Mouse (Mus musculus): ENCODE data around the gene Fmnl1. TPM values are rescaled to one million over a fixed set of nuclear protein-coding genes. Genes with fewer than 3 reads are reported as not detected.
"Not testable (repeated sequence)": the region's sequence is repeated elsewhere in the genome, so short reads cannot be mapped to it uniquely, and the experiment has no call there.

The Fmnl1 gene
- total RNA-seq, 2 experiments from 2014 or later, result 12.4 to 20.9 TPM

DNA sequence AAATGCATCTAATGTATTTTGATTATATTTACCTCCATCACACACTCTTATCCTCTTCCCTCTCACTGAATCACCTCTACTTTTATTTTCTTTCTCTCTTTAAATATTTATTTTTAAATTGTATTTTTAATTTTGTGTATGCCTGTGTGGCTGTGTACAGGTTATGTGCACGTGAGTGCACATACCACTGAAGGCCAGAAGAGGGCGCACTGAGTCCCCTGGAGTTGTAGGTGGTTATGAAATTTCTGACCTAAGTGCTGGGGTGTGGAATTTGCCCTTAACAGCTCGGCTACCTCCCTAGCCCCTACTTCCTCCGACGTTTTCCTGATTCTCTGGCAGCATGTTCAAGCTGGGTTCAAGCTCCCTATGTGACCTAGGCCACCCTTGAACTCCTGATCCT, 42.8 kb downstream of the Fmnl1 start:
- DNase-seq, result no peak
- intact Hi-C loops (cut with DNase I), result no loop called here

DNA sequence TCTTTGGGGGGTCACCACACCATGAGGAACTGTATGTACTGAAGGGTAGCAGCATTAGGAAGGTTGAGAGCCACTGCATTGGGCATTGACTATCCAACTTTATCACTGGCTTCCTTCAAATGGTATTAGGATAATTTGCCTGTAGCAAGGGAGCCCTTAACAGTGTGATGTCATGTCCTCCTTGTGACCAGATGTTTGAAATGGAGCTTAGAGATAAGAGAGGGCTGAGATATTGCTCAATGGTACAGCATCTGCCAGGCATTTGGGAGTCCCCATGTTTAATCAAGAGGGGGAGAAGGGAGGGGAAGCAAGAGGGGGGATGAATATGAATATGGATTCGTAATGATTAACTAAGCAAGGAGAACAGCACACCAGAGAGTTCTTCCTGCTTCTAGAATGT, 44.4 kb downstream of the Fmnl1 start:
- no peak for DNase-seq
- intact Hi-C loops (cut with DNase I), result no loop called here

DNA sequence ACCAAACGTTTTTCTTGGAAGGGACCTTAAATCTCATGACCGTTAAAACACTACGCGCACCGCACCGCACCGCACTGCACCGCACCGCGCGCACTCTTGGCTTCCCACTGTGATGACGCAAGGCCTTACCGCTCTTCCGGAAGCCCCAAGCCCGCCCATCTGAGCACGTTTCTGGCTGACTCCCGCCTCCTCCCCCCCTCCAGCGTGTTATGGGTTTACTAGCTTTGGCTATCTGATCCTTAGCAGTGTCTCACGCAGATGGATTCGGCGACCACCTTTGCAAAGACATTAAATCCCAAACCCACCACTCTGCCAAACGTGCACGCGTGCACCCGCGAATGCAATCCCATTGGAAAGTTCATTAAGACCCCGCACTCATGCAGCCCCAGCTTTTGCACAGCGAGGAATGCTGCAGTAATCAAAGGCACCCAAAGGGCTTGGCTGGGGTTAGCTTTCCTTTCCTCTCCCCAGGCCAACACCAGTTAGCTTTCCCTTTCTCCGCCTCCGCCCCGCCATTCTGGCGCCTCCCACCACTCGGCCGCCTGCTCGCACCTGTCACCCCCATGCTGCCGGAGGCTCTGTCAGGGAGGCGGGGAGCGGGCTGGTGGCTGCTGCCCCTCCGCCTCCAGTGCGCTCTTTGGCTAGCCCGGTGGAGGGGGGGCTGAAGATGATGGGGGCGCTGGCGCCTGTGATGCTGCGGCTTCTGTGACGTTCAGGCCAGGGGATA, 47.0 kb downstream of the Fmnl1 start, which contains the start of gene Spata32:
Gene Spata32 (minus strand): TSS at position 643 of the 727 bp plus-strand sequence.
- intact Hi-C loops (cut with DNase I), result no loop called here
- peak; percentile 49 to 51 for DNase-seq

- intact Hi-C loops (cut with DNase I), result no loop called here
Observed at GRCm38 (mm10) chr11:103218517-103218901, 47.6 kb downstream of the Fmnl1 start.

DNA sequence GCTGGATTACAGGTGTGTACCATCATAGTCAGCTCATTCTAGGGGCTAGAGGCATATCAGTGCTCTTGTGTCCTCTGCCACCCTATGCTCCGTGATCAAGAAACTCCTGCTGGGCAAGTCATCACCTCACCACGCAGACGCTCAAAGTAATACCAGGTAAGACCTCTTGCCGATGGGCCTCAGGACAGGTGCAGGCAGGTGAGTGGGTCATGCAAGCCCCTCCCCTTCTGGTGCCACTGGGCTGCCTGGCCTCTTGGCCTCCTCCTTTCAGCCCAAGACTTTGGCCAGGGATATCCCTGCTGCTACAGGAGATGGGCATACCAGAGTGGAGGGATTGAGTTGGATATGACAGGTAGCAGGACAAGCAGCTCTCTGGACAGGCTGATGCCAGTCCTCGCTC, 48.4 kb downstream of the Fmnl1 start:
- intact Hi-C loops (cut with DNase I), result no loop called here
- DNase-seq, result no peak

More at GRCm38 (mm10) chr11:103218517-103218901, 47.6 kb downstream of the Fmnl1 start:
- DNase-seq, result no peak

GRCm38 (mm10) chr11:103219995-103220394, 49.1 kb downstream of the Fmnl1 start:
- no peak for DNase-seq
- intact Hi-C loops (cut with DNase I), result no loop called here

DNA sequence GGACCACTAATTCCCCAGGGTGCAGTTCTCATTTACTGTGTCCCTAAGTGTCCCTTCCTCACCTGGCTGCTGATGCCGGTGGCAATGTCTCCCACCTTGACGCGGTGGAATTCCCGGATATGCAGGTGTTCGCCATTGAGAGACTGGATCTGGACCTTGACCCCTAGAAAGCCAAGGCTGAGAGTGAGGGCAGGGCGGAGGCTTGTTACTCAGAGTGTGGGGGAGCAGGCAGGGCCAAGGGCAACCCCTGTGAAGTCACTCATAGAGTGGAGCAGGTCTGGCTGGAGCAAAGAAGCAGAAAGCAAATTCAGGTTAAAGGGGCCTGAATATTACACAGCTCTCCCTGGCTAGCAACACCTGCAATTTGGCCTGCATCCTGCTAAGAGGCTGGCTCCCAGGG, 50.5 kb downstream of the Fmnl1 start:
- intact Hi-C loops (cut with DNase I), result no loop called here
- no peak for DNase-seq

- intact Hi-C loops (cut with DNase I); DNase-seq: not testable (repeated sequence)
Observed at GRCm38 (mm10) chr11:103222718-103223117, 51.8 kb downstream of the Fmnl1 start.

DNA sequence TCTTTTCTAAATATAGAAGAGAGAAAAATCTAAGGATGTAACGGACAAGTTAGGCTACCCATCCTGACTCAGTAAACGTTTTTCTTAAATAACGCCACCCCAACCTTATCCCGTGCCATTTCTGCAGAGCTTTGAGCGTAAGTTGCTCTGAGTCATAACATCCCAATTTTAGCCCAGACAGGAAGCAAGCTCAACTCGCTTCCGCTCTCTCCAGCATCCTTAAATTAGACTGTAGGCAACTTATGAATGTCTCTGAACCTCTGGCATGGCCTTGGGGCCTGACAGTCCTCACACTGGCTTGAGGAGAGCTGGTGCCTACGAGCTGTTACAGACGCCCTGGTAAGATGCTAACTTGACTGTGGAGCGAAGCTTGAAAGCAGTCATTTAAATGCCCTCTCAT, 52.5 kb downstream of the Fmnl1 start:
- intact Hi-C loops (cut with DNase I), result no loop called here
- peak in 1 of 2 experiments; percentile 49 for DNase-seq

DNA sequence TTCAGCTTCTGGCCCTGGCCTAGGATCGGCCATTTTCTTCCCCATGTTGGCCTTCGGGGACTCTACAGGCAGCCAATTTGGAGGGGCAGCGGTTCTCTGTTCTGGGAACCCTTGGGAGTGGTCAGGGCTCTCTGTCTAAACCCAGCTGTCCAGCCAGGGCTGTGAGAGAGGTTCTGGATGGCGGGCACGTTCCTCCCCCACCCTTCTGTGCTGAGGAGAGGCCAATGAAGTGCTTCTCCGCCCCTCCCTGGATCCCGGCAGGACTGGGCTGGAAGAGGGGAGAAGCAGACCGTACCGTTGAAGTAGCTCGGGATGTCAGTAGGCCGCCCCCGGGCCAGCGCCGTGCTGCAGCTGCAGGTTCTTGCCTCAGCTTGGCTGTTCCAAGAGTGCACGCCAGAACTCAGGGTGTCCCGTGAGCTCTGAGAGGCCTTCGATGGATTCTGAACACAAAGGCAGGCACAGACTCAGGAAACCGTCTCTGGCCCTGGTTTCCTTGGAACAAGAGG, 53.1 kb downstream of the Fmnl1 start:
- intact Hi-C loops (cut with DNase I), result no loop called here
- DNase-seq, result peak; percentile 47 to 52

DNA sequence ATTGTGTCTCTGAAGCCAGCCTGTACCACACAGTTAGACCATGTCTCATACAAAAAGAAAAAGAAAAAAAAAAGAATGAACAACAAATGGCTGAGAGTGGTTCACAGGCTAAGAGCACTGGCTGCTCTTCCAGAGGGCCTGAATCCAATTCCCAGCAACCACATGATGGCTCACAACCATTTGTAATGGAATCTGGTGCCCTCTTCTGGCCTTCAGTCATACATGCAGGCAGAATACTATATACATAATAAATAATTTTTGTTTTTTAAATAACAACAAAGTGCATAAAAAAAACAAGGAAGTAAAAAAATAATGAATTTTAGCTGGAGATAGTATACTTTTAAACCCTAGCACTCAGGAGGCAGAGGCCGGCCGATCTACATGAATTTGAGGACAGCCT, 58.7 kb downstream of the Fmnl1 start:
- intact Hi-C loops (cut with DNase I), result loop anchor here (5.0 kb wide), 1 partner anchor 42 kb away; no protein-coding TSS in a partner anchor
- no peak for DNase-seq

DNA sequence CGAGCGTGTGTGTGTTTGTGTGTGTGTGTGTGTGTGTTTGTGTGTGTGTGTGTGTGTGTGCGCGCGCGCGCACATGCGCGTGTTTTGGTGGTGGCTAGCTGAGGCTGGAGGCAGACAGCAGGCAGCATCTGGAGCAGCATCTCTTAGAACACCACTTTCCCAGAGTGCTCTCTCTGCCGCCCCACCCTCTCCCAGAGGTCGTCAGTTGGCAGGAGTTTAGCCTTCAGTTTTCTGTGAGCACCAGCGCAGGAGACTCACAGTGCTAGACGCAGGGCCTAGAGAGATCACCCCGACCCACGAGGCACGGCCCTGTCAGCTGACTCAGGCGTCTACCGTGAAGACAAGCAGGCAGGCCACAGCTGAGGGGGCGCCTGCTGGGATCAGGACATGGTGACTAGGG, 59.7 kb downstream of the Fmnl1 start:
- intact Hi-C loops (cut with DNase I), result no loop called here
- peak in 1 of 2 experiments; percentile 43 for DNase-seq

DNA sequence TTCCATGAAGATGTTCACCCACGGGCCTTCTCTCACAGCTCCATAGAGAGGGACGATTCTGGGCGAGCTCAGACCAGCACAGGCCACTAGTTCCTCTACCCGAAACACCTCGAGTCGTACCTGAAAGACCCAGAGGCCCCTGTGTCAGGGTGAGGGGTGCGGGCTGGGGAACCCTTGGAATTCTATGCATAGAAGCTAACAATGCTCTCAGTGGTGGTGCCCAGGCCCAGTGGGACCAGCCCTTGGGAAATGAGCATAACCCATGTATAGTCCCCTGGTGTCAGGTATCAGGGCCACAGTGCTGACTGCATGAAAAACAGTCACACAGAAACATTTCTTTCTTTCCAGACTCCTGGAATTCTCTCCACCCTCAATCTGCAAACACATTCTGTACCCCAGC, 60.5 kb downstream of the Fmnl1 start:
- intact Hi-C loops (cut with DNase I), result no loop called here
- no peak for DNase-seq

GRCm38 (mm10) chr11:103232966-103233365, 62.1 kb downstream of the Fmnl1 start:
- intact Hi-C loops (cut with DNase I), result loop anchor here (1.0 to 2.0 kb wide), 3 partner anchors 39 to 92 kb away; no protein-coding TSS in a partner anchor
- peak; percentile 84 to 92 for DNase-seq

DNA sequence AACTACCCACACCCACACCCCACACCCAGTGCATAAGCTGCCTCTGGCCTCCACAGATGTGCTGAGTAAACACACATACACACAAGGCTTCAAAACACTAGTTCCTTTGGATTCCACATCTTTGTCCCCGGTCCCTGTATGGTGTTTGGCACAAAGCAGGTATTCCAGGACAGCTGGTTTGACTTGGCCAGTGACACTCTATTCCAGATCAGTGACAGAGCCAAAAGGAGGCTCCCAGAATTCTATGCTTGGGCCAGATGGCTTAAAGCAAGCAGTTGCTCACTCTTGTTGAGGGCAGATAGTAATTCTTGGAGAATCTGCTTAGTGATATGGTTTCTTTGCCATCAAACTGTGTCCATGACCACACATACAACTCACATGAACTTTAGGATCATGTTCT, 63.5 kb downstream of the Fmnl1 start:
- intact Hi-C loops (cut with DNase I), result no loop called here
- no peak for DNase-seq

DNA sequence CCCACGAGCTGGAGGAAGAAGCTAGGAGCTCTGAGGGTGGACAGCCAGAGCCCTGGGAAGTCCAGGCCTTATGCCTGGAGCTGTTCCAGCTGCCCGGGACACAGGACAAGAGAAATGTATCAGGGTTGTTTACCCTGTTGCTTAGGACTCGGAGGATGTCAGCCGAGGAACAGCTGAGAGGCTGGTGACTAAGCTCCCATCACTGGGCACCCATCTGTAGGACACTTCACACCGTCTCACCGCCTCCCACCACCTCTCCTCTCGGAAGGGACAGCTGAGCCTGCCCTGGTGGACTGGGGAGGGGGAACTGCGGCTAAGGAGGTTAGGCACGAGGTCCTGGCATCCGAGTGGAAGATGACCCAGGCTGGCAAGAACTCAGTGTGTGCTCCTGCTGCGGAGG, 64.8 kb downstream of the Fmnl1 start:
- intact Hi-C loops (cut with DNase I), result no loop called here
- no peak for DNase-seq

DNA sequence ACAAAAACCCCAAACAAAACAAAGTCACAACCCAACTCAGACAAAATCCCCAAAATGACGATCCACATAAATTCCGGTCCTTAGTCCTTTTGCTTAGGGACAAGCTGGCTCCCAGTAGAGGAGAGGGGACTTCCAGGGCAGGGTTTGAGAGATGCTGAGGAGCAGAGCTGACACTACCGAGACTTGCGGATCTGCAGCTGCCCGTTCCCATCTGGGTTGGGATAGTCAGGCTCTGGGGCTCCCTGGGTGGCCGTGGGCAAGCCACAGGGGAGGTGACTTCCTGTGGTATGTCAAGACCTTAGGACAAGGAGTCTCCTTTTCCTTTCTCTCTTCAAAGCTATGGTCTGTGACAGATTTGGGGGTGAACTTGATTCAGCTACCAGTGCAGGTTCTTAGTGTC, 65.5 kb downstream of the Fmnl1 start:
- no peak for DNase-seq
- intact Hi-C loops (cut with DNase I), result no loop called here

GRCm38 (mm10) chr11:103236903-103237302, 66.0 kb downstream of the Fmnl1 start:
- intact Hi-C loops (cut with DNase I), result no loop called here
- no peak for DNase-seq

DNA sequence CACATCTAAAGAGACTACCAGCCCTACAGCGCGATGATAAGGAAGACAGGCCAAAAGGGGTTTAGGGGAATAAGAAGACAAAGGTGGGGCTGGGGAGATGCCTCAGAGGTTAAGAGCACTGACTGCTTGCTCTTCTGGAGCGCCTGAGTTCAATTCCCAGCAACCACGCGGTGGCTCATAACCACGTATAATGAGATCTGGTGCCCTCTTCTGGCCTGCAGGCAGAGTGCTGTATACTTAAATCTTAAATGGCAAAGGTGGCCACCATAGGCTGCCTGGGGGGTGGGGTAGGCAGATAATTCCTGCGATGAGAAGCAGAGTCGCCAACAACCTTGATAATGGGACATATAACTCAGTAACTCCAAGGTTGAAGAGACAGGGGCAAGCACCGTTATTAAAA, 66.8 kb downstream of the Fmnl1 start:
- DNase-seq, result no peak
- intact Hi-C loops (cut with DNase I), result no loop called here

DNA sequence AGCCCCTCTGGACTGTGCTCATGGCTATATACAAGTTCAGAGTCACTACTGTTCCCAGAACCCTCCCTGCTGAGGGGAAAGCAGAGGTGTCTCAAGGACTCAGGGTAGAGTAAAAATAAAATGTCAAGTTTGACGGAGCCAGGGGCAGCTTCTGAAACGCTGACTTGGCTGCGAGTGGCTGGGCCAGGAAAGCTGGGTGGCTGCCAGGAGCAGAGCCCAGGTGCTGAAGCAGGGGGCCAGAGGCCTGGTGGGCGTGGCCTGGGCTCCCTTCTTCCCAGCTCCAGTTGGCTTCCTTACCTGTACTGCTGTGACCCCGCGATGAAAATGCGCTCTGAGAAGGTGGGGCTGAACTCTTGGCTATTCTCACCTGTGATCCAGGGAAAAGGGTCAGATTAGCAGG, 69.8 kb downstream of the Fmnl1 start:
- intact Hi-C loops (cut with DNase I), result no loop called here
- no peak for DNase-seq

DNA sequence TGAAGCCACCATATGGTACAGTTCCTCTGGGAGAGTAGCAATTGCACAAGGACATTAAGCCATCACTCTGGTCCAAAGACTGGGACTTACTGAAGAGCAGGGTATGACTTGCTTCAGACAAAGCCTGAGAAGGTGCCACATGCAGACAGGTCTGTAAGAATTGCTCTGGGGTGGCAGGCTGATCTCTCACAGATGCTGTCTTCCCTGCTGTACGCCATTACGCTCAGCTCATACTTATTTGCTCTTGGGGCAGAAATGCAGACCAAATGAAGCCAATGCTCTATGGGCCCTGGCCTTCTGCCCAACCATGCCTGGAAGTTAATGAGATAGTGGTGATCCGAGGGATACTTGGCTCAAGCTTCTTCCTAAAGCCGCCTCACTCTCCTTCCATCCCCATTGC, 73.9 kb downstream of the Fmnl1 start:
- intact Hi-C loops (cut with DNase I), result no loop called here
- no peak for DNase-seq

DNA sequence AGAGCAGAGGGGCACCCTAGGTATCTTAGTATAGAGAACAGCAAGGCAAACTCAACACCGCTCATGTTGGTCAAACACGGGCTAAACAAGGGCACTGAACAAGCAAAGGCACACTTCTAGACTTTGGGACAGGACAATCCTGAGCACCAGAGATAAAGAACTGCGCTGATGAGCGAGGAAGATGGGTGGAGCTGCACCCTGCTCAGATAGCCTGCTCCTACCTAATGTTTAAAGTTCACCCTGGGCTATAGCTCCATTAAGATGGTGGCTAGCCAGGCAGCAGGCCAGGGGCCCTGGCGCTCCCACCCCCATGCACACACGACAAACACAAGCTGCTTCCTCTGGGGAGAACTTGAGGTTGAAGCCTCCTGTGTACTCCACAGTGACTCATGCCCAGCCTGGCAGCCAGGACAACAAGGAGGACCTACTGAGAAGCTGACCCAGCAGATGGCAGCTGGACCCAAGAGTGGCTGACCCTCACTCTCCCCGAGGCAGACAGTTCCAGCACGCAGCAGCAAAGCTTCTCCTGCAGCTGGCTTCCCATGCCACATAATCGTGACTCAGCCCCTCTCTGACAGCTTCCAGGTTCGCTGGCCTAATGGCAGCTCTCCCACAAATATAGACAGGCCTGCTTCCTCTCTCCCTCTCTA, 75.3 kb downstream of the Fmnl1 start:
- peak; percentile 57 to 62 for DNase-seq
- intact Hi-C loops (cut with DNase I), result loop anchor here (2.0 kb wide), 1 partner anchor 21 kb away; the partner anchor contains the start of gene Map3k14
